Mouse (Mus musculus): ENCODE data around the gene Tmem184b.

- no peak for TF ChIP-seq CTCF (IDR thresholded peaks at IDR 0.05; ENCODE audit: low read depth, low read length)
- TF ChIP-seq GATA2 (IDR thresholded peaks at IDR 0.05; ENCODE audit: borderline replicate concordance, low read depth, low read length) = no peak
- TF ChIP-seq POLR2AphosphoS5 (IDR thresholded peaks at IDR 0.05; ENCODE audit: insufficient replicate concordance, low read depth, low read length) = no peak
- no peak for TF ChIP-seq GATA1 (IDR thresholded peaks at IDR 0.05; ENCODE audit: borderline replicate concordance, low read length)
- no peak for TF ChIP-seq TAL1 (conservative IDR thresholded peaks at IDR 0.05; ENCODE audit: low read depth, low read length)
Measured at GRCm38 (mm10) chr15:79378608-79379007, 24.8 kb downstream of the Tmem184b start.

Measured in G1E (cell line).